Mouse (Mus musculus) forebrain, embryonic 16.5 days (tissue): Measurements from ENCODE around the gene Lmbr1. TPM values are rescaled to one million over a fixed set of nuclear protein-coding genes. Genes with fewer than 3 reads are reported as not detected.
"Not testable (repeated sequence)": the region's sequence is repeated elsewhere in the genome, so short reads cannot be mapped to it uniquely, and the experiment has no call there.

Experiments
- ATAC-seq: fragments of 200-750 bp; cut with Nextera tagmentation; 2 replicates; pipeline ENCODE4 v1.8.0; 2017; ENCODE audit warnings: mild to moderate bottlenecking, moderate library complexity
- H3K27ac ChIP-seq: fragments of 300-500 bp; sonication (generic); 2 replicates; pipeline ENCODE4 v1.5.1; 2014; ENCODE audit warnings: low read length, control low read depth
- H3K27me3 ChIP-seq: fragments of 300-500 bp; sonication (generic); replicated peaks from 2 replicates; pipeline ENCODE4 v1.6.1; 2014; ENCODE audit warnings: low read length; ENCODE audit not compliant: control insufficient read depth, insufficient read depth
- H3K36me3 ChIP-seq: fragments of 300-500 bp; sonication (generic); 2 replicates; pipeline ENCODE4 v1.6.1; 2014; ENCODE audit not compliant: control insufficient read depth, insufficient read depth
- H3K4me1 ChIP-seq: fragments of 300-500 bp; sonication (generic); replicated peaks from 2 replicates; pipeline ENCODE4 v1.6.1; 2014; ENCODE audit warnings: low read length; ENCODE audit not compliant: control insufficient read depth, insufficient read depth
- H3K4me2 ChIP-seq: fragments of 300-500 bp; sonication (generic); 2 replicates; pipeline ENCODE4 v1.6.1; 2014; ENCODE audit warnings: mild to moderate bottlenecking, low read length, control low read depth
- H3K4me3 ChIP-seq: fragments of 300-500 bp; sonication (generic); replicated peaks from 2 replicates; pipeline ENCODE4 v1.5.1; 2014; ENCODE audit warnings: mild to moderate bottlenecking, low read length, control low read depth
- H3K9ac ChIP-seq: fragments of 300-500 bp; sonication (generic); replicated peaks from 2 replicates; pipeline ENCODE4 v1.6.1; 2014; ENCODE audit warnings: low read depth, low read length, control low read depth
- H3K9me3 ChIP-seq: fragments of 300-500 bp; sonication (generic); 2 replicates; pipeline ENCODE4 v1.6.1; 2016; ENCODE audit warnings: low read length; ENCODE audit not compliant: control insufficient read depth
- WGBS: fragments of 180-500 bp; shearing (Covaris S2); extraction: QIAGEN DNeasy Blood & Tissue Kit; methylation state at CpG from one replicate; pipeline ENCODE4 v1.1.7; 2014; 5-methylcytosine and 5-hydroxymethylcytosine counted together
- polyA plus RNA-seq: library from polyadenylated mRNA; unstranded; fragments of >200 nt; fragmentation: Nextera tagmentation; extraction: Ambion mirVana; gene quantifications from 2 replicates; pipeline ENCODE4 v1.2.1, GENCODE M21; 2015

Lmbr1 gene
- polyA plus RNA-seq = 30.7 and 31.5 TPM in 2 replicates

- peak within 1 kb of the TSS; percentile 89 for H3K4me2 ChIP-seq
- 1% methylated on average over 40 of the region's 40 CpGs for WGBS
- H3K9ac ChIP-seq = peak within 1 kb of the TSS; percentile 74
- no peaks in the 10 kb centered on the region for H3K9me3 ChIP-seq
- peak; percentile 98 for ATAC-seq
- H3K27me3 ChIP-seq = no peaks in the 10 kb centered on the region
- peak within 1 kb of the TSS; percentile 73 for H3K4me3 ChIP-seq
- H3K36me3 ChIP-seq = no peaks in the 10 kb centered on the region
- peak within 1 kb of the TSS; percentile 56 for H3K27ac ChIP-seq
- H3K4me1 ChIP-seq = peaks cover 12% of the 10 kb centered on the region
These were observed at the start of gene Lmbr1 for GRCm38 (mm10) chr5:29378298-29379036. Gene Lmbr1, minus strand, starts transcription at chr5:29378390.

GRCm38 (mm10) chr5:29423330-29423729 is 45.1 kb upstream of the Lmbr1 start:
- not testable (repeated sequence) for H3K9ac ChIP-seq, H3K4me3 ChIP-seq, H3K9me3 ChIP-seq, ATAC-seq, H3K4me1 ChIP-seq, H3K27ac ChIP-seq, H3K27me3 ChIP-seq, H3K36me3 ChIP-seq, H3K4me2 ChIP-seq
- WGBS = 72% methylated on average over 3 of the region's 3 CpGs

DNA sequence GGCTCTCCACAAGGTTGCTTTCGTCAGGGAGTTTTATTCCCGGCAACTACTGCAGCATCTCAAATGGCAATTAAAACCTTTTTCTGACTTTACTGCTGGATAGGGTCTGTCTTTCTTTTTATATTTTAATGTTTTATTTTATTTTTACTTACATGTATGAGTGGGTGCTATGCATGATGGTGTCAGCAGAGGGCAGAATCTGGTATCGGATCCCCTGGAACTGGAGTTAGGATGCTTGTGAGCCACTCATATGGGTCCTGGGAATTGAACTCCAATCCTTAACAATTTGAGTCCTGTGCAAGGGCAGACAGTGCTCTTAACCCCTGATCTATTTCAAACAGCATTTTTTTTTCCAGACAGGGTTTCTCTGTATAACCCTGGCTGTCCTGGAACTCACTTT is 34.9 kb upstream of the Lmbr1 start:
- WGBS = 83% methylated on average over 3 of the region's 3 CpGs
- Histone ChIP-seq H3K4me1 (no peaks in the 10 kb centered on the region), H3K36me3 (no peaks in the 10 kb centered on the region), H3K27me3 (no peaks in the 10 kb centered on the region), H3K4me2 (no peak overlapping the region), H3K27ac (no peak overlapping the region), H3K4me3 (no peak overlapping the region), H3K9ac (no peak overlapping the region), H3K9me3 (no peaks in the 10 kb centered on the region; the same call in 1 of the 2 replicates)
- no peak for ATAC-seq

DNA sequence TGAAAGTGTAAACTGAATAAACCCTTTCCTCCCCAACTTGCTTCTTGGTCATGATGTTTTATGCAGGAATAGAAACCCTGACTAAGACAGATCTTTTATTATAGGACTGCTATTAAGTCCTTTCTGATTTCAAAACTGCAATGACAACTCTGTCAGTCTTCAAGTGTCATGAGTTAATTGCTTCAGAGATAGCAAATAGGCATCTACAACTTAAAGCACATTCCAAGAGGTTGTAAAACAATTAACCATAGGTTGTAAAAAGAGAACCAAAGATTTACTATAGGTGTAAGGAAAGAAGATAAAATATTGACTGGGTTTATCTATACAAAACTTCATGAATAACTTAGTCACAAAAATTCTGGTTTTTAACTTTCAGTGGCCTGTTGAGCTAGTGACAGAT is 32.7 kb upstream of the Lmbr1 start:
- ATAC-seq = no peak
- Histone ChIP-seq H3K4me3 (no peak overlapping the region), H3K4me1 (no peaks in the 10 kb centered on the region), H3K27ac (no peak overlapping the region), H3K9me3 (no peaks in the 10 kb centered on the region), H3K27me3 (no peaks in the 10 kb centered on the region), H3K4me2 (no peak overlapping the region), H3K36me3 (no peaks in the 10 kb centered on the region), H3K9ac (no peak overlapping the region)

DNA sequence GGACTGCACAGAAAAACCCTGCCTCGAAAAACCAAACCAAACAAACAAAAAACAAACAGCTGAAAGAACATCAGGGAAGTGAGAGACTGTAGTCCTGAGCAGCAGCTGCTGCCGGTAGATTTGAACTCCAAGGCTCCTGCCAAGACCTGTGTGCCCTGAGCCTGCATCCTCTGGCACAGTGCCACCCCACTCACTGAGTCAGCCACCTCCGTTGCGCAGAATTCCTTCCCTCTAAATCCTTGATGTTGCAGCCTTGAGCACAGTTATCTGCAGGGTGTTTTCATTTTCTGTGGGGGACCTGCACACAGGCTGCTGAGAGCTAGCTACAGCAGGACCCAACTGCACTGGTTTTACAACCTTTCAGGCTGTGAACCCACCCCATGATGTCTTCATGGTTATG is 20.2 kb upstream of the Lmbr1 start:
- Histone ChIP-seq H3K4me2 (no peak overlapping the region), H3K36me3 (no peaks in the 10 kb centered on the region), H3K4me1 (no peaks in the 10 kb centered on the region), H3K27me3 (no peaks in the 10 kb centered on the region), H3K9me3 (no peaks in the 10 kb centered on the region), H3K4me3 (no peak overlapping the region), H3K9ac (no peak overlapping the region), H3K27ac (no peak overlapping the region)
- 54% methylated on average over 4 of the region's 4 CpGs for WGBS
- no peak for ATAC-seq

DNA sequence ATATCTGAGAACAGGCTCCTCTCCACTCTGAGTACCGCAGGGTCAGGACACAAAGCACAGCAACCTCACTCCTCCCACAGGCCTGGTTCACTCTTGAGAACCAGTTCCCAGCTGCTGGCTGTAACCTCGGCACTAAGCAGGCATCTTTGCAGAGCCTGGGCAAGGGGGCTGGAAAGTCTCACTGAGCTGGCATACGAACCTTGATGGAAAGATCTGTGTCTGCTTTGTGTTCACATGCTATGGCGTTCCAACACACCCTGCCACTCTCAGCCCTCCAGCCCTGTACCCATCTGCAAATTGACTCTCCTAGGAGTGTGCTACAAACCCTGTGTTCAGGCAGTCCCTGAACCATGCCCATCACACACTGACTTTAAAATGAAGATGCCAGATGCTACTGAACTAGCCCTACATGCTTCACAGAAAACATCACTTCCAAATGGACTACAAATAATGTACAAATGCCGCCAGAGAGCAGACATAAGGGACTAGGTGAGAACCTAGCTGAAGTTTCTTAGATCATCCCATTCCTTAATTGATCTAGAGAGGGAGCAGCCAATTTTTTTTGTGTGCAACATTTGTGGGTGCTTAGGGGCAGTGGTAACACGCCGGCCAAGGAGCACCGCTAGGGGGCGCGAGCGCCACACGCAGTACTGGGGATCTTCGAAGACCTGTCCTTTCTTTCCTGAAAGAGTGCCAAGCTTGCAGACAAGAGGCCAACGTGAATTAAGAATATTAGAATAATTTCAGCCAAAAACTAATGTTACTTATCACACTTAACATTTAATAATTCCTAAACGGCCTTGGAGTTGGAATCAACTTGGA is 11.0 kb upstream of the Lmbr1 start:
- no peak overlapping the region for H3K4me3 ChIP-seq
- H3K9me3 ChIP-seq = no peaks in the 10 kb centered on the region
- no peak overlapping the region for H3K27ac ChIP-seq
- H3K4me2 ChIP-seq = no peak overlapping the region
- H3K27me3 ChIP-seq = no peaks in the 10 kb centered on the region; the same call in 1 of the 2 replicates
- no peaks in the 10 kb centered on the region for H3K4me1 ChIP-seq
- 20% methylated on average over 15 of the region's 15 CpGs for WGBS
- peak; percentile 61; the same call in 1 of the 2 replicates for ATAC-seq
- no peaks in the 10 kb centered on the region for H3K36me3 ChIP-seq
- no peak overlapping the region for H3K9ac ChIP-seq

DNA sequence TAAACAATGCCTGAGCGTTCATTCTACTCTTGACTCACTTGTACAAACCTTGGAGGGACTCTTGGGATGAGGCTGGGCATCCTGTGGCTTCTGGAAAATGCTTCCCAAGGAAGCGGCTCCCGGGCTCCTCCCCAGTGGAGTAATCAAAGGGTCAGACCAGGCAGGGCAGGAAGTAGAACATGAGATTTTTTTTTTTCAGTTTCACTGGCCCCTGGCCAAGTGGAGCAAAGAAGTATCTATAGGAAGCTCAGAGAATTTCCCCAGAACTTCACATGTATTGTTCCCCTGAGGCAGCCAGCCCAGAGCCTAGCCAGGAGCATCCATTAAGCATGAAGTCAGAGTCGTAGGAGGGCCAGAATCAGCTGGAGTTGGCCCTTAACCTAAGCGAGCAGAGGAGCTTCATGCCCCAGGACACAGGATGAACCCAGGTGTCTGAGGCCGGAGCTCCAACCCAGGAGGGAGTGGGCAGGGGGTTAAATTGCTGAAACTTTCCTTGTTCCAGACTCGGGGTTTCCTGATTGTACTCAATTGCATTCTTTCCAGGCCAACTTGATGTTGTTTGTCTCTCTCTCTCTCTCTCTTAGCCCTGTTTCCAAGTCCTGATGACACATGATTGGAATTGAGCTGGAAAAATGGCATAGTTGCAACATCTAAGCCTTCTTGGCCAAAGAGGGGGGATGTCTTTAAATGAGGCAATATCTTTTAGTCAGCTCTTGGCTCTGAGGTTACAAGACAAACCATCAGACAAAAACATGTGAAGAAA is 10.2 kb upstream of the Lmbr1 start:
- WGBS = 56% methylated on average over 7 of the region's 7 CpGs
- H3K9me3 ChIP-seq = no peaks in the 10 kb centered on the region
- no peaks in the 10 kb centered on the region for H3K4me1 ChIP-seq
- no peak for ATAC-seq
- no peaks in the 10 kb centered on the region; the same call in 1 of the 2 replicates for H3K27me3 ChIP-seq
- no peaks in the 10 kb centered on the region for H3K36me3 ChIP-seq
- no peak overlapping the region for H3K4me2 ChIP-seq
- H3K27ac ChIP-seq = no peak overlapping the region; the same call in 1 of the 2 replicates
- no peak overlapping the region for H3K9ac ChIP-seq
- no peak overlapping the region for H3K4me3 ChIP-seq

DNA sequence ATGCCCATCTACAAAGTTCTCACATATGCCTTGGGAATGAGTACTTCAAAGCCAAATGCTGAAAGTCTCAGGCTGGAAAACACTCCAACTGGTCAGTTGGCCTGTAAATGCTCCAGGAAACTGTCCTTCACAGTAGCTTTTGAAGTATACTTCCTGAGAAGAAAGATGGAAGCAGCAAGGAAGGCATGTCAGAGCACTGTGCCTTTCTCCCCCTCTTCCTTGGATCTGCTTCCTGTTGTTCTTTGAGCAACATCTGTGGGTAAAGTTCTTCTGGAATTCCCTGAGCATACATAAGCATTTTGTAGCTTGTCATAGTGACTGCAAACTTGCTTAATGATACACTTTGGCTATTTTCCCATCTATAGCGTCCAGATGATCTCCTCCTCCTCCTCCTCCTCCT is 9.4 kb upstream of the Lmbr1 start:
- Histone ChIP-seq H3K4me1 (no peaks in the 10 kb centered on the region), H3K9ac (no peak overlapping the region), H3K4me2 (no peak overlapping the region), H3K4me3 (no peak overlapping the region), H3K36me3 (no peaks in the 10 kb centered on the region), H3K27me3 (no peaks in the 10 kb centered on the region; the same call in 1 of the 2 replicates), H3K9me3 (no peaks in the 10 kb centered on the region), H3K27ac (no peak overlapping the region)
- no peak for ATAC-seq
- 30% methylated on average over 1 of the region's 1 CpGs for WGBS

- Histone ChIP-seq H3K4me2 (no peak overlapping the region), H3K27ac (no peak overlapping the region), H3K4me3 (no peak overlapping the region), H3K4me1 (peaks cover 4% of the 10 kb centered on the region), H3K9me3 (no peaks in the 10 kb centered on the region), H3K36me3 (no peaks in the 10 kb centered on the region), H3K27me3 (no peaks in the 10 kb centered on the region; the same call in 1 of the 2 replicates), H3K9ac (no peak overlapping the region)
- 81% methylated on average over 1 of the region's 1 CpGs for WGBS
- ATAC-seq = no peak
These were observed 4.6 kb upstream of the Lmbr1 start for GRCm38 (mm10) chr5:29382776-29383175.
